Mouse (Mus musculus) forebrain, embryonic 11.5 days (tissue): Measurements from ENCODE around the gene Polr2f. TPM values are rescaled to one million over a fixed set of nuclear protein-coding genes. Genes with fewer than 3 reads are reported as not detected.

Experiments used
- ATAC-seq: fragments of 200-750 bp; cut with Nextera tagmentation; replicated peaks from 2 replicates; pipeline ENCODE4 v1.8.0; 2017; ENCODE audit warnings: moderate TSS enrichment; ENCODE audit not compliant: low FRiP score
- DNase-seq: peaks from one replicate; pipeline ENCODE4 v3.0.0-alpha.2; 2017; ENCODE audit warnings: low spot score
- H3K27ac ChIP-seq: fragments of 300-500 bp; sonication (generic); 2 replicates; pipeline ENCODE4 v1.5.1; 2014; ENCODE audit warnings: low read depth, low read length
- H3K27me3 ChIP-seq: fragments of 300-500 bp; sonication (generic); 2 replicates; pipeline ENCODE4 v1.6.1; 2014; ENCODE audit warnings: mild to moderate bottlenecking, low read length, mixed read lengths; ENCODE audit not compliant: control insufficient read depth, insufficient read depth
- H3K36me3 ChIP-seq: fragments of 300-500 bp; sonication (generic); 2 replicates; pipeline ENCODE4 v1.6.1; 2014; ENCODE audit warnings: mild to moderate bottlenecking, low read length, moderate library complexity, mixed read lengths; ENCODE audit not compliant: control insufficient read depth, insufficient read depth
- H3K4me1 ChIP-seq: fragments of 300-500 bp; sonication (generic); replicated peaks from 2 replicates; pipeline ENCODE4 v1.6.1; 2014; ENCODE audit warnings: low read length, mixed read lengths; ENCODE audit not compliant: control insufficient read depth, insufficient read depth
- H3K4me2 ChIP-seq: fragments of 300-500 bp; sonication (generic); 2 replicates; pipeline ENCODE4 v1.6.1; 2014; ENCODE audit warnings: low read depth, mild to moderate bottlenecking, low read length, moderate library complexity, mixed read lengths; ENCODE audit not compliant: severe bottlenecking
- H3K4me3 ChIP-seq: fragments of 300-500 bp; sonication (generic); 2 replicates; pipeline ENCODE4 v1.5.1; 2014; ENCODE audit warnings: low read depth, low read length
- H3K9ac ChIP-seq: fragments of 300-500 bp; sonication (generic); 2 replicates; pipeline ENCODE4 v1.6.1; 2014; ENCODE audit warnings: low read length
- H3K9me3 ChIP-seq: fragments of 300-500 bp; sonication (generic); 2 replicates; pipeline ENCODE4 v1.6.1; 2016; ENCODE audit warnings: low read length, mixed read lengths; ENCODE audit not compliant: control insufficient read depth
- WGBS: fragments of 180-500 bp; shearing (Covaris S2); extraction: QIAGEN DNeasy Blood & Tissue Kit; methylation state at CpG from one replicate; pipeline ENCODE4 v1.1.7; 2014; 5-methylcytosine and 5-hydroxymethylcytosine counted together
- polyA plus RNA-seq: library from polyadenylated mRNA; unstranded; fragments of >200 nt; fragmentation: Nextera tagmentation; extraction: Ambion mirVana; gene quantifications from 2 replicates; pipeline ENCODE4 v1.2.1, GENCODE M21; 2014

Gene Polr2f
- 378 and 386 TPM in 2 replicates for polyA plus RNA-seq

GRCm38 (mm10) chr15:79140866-79141565 is at the start of gene Polr2f, which contains the start of gene 1700088E04Rik:
Gene Polr2f, plus strand, starts transcription at chr15:79141009.
Gene 1700088E04Rik, minus strand, starts transcription at chr15:79141253.
- ATAC-seq, result peak; percentile 92
- WGBS, result under 1% methylated on average over 57 of the region's 57 CpGs
- Histone ChIP-seq H3K9me3 (no peaks in the 10 kb centered on the region), H3K4me2 (peak within 1 kb of the TSS; percentile 97), H3K9ac (peak within 1 kb of the TSS; percentile 85), H3K4me1 (peaks cover 2% of the 10 kb centered on the region; the same call in 1 of the 2 replicates), H3K27ac (no peak within 1 kb of the TSS), H3K36me3 (peaks cover 4% of the 10 kb centered on the region; the same call in 1 of the 2 replicates), H3K27me3 (no peaks in the 10 kb centered on the region), H3K4me3 (peak within 1 kb of the TSS; percentile 89)
- DNase-seq, result peak; percentile 96

GRCm38 (mm10) chr15:79092284-79092683 is 48.5 kb upstream of the Polr2f start:
- WGBS, result 91% methylated on average over 6 of the region's 6 CpGs
- no peak for ATAC-seq
- Histone ChIP-seq H3K27me3 (no peaks in the 10 kb centered on the region), H3K9me3 (no peaks in the 10 kb centered on the region), H3K4me2 (no peak overlapping the region), H3K9ac (no peak overlapping the region), H3K4me3 (no peak overlapping the region), H3K36me3 (peaks cover 17% of the 10 kb centered on the region; the same call in 1 of the 2 replicates), H3K27ac (no peak overlapping the region), H3K4me1 (no peaks in the 10 kb centered on the region)
- no peak for DNase-seq

GRCm38 (mm10) chr15:79093083-79093839 is 47.5 kb upstream of the Polr2f start:
- H3K4me2 ChIP-seq, result no peak overlapping the region
- ATAC-seq (no peak), DNase-seq (no peak)
- H3K4me1 ChIP-seq, result no peaks in the 10 kb centered on the region
- no peak overlapping the region for H3K4me3 ChIP-seq
- no peak overlapping the region for H3K27ac ChIP-seq
- 85% methylated on average over 7 of the region's 7 CpGs for WGBS
- no peaks in the 10 kb centered on the region for H3K9me3 ChIP-seq
- H3K27me3 ChIP-seq, result no peaks in the 10 kb centered on the region
- peaks cover 14% of the 10 kb centered on the region; the same call in 1 of the 2 replicates for H3K36me3 ChIP-seq
- H3K9ac ChIP-seq, result no peak overlapping the region

DNA sequence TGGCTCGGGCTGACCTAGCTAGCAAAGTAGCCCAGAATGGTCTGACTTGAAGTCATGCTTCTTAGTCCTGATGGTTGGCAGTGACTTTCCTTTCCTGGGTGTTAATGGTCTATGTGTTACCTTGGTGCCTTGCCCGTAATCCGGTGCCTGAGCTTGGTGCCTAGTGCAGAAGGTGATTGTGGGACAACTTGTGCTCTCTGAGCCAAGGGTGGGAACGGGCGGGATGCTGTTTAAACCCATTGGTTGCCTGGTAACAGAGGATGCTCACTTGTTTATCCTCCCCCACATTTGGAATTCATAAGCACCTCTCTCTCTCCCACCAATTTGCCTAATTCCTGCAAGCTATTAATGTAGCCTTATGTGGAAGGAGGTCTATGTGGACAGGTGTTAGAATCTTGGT is 45.3 kb upstream of the Polr2f start:
- Histone ChIP-seq H3K36me3 (peaks cover 7% of the 10 kb centered on the region; the same call in 1 of the 2 replicates), H3K9ac (no peak overlapping the region), H3K4me2 (no peak overlapping the region), H3K9me3 (no peaks in the 10 kb centered on the region), H3K27ac (no peak overlapping the region), H3K4me3 (no peak overlapping the region), H3K27me3 (no peaks in the 10 kb centered on the region), H3K4me1 (no peaks in the 10 kb centered on the region)
- DNase-seq (no peak), ATAC-seq (no peak)
- 91% methylated on average over 5 of the region's 5 CpGs for WGBS

GRCm38 (mm10) chr15:79096556-79096955 is 44.3 kb upstream of the Polr2f start:
- ATAC-seq (no peak), DNase-seq (no peak)
- Histone ChIP-seq H3K4me2 (no peak overlapping the region), H3K4me1 (no peaks in the 10 kb centered on the region), H3K36me3 (peaks cover 7% of the 10 kb centered on the region; the same call in 1 of the 2 replicates), H3K4me3 (no peak overlapping the region), H3K9me3 (no peaks in the 10 kb centered on the region), H3K27ac (no peak overlapping the region), H3K27me3 (no peaks in the 10 kb centered on the region), H3K9ac (no peak overlapping the region)
- WGBS, result 79% methylated on average over 3 of the region's 3 CpGs

- DNase-seq (no peak), ATAC-seq (no peak)
- H3K27ac ChIP-seq, result no peak overlapping the region
- no peaks in the 10 kb centered on the region for H3K9me3 ChIP-seq
- peaks cover 7% of the 10 kb centered on the region; the same call in 1 of the 2 replicates for H3K36me3 ChIP-seq
- no peak overlapping the region for H3K4me3 ChIP-seq
- 53% methylated on average over 2 of the region's 2 CpGs for WGBS
- H3K9ac ChIP-seq, result no peak overlapping the region
- no peak overlapping the region for H3K4me2 ChIP-seq
- no peaks in the 10 kb centered on the region for H3K4me1 ChIP-seq
- H3K27me3 ChIP-seq, result no peaks in the 10 kb centered on the region
Measured at GRCm38 (mm10) chr15:79097135-79097534, 43.7 kb upstream of the Polr2f start.

- Histone ChIP-seq H3K27me3 (no peaks in the 10 kb centered on the region), H3K4me1 (no peaks in the 10 kb centered on the region), H3K36me3 (peaks cover 7% of the 10 kb centered on the region; the same call in 1 of the 2 replicates), H3K4me2 (no peak overlapping the region), H3K9ac (no peak overlapping the region), H3K9me3 (no peaks in the 10 kb centered on the region), H3K27ac (no peak overlapping the region), H3K4me3 (no peak overlapping the region)
- no peak for DNase-seq
- WGBS, result 74% methylated on average over 6 of the region's 6 CpGs
- no peak for ATAC-seq
Measured at GRCm38 (mm10) chr15:79097611-79098025, 43.2 kb upstream of the Polr2f start.

DNA sequence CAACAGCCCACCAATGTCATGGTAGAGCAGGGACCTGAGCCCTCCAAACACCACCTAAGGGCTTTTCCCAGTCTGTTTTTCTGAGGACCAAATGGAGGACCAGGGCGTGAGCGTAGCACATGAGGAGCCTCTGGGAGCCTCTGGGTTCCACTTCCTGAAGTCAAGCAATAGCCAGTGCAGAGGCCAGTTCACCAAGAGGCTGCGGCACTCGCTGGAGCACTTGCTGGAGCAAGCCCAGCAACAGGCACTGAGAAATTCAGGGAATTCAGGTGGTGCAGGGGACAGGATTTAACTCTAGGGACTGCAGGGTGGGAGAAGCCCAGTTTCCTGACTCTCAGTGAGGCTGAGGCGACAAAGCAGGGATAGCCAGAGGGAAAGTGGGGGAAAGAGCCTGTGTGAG is 42.6 kb upstream of the Polr2f start:
- no peak for DNase-seq
- 72% methylated on average over 5 of the region's 5 CpGs for WGBS
- Histone ChIP-seq H3K9me3 (no peaks in the 10 kb centered on the region), H3K27me3 (no peaks in the 10 kb centered on the region), H3K36me3 (peaks cover 7% of the 10 kb centered on the region; the same call in 1 of the 2 replicates), H3K4me2 (no peak overlapping the region), H3K9ac (no peak overlapping the region), H3K4me3 (no peak overlapping the region), H3K4me1 (no peaks in the 10 kb centered on the region), H3K27ac (no peak overlapping the region)
- no peak for ATAC-seq
